Mouse (Mus musculus): ENCODE measurements at regions not wholly inside any gene's neighbourhood (a gene's known extent, or its start where the extent isn't known, plus 50 kb on each side); places are given as distances from the start of the nearest gene placed in this dataset.

GRCm38 (mm10) chr9:116511450-116511849, 336.3 kb upstream of the Tgfbr2 start:
- H3K9me3 ChIP-seq, result no peaks in the 10 kb centered on the region
- H3K4me3 ChIP-seq, result no peak overlapping the region
- no peak for ATAC-seq (ENCODE audit: low FRiP score)
- no peaks in the 10 kb centered on the region for H3K36me3 ChIP-seq
- no peak overlapping the region for H3K9ac ChIP-seq
- 0 out of 2 replicates have a peak overlapping the region, but pooled peaks have one; percentile 23 for H3K27ac ChIP-seq
- WGBS, result 63% methylated on average over 3 of the region's 3 CpGs
- H3K27me3 ChIP-seq, result no peaks in the 10 kb centered on the region
- H3K4me1 ChIP-seq (replicated peaks), result no peaks in the 10 kb centered on the region
- no peak overlapping the region for H3K4me2 ChIP-seq

- 89% methylated on average over 5 of the region's 5 CpGs for WGBS
- no peaks in the 10 kb centered on the region for H3K9me3 ChIP-seq
- H3K4me3 ChIP-seq, result no peak overlapping the region
- no peak overlapping the region for H3K9ac ChIP-seq
- no peak overlapping the region for H3K27ac ChIP-seq
- no peaks in the 10 kb centered on the region for H3K27me3 ChIP-seq
- no peak overlapping the region for H3K4me2 ChIP-seq
- H3K4me1 ChIP-seq (replicated peaks), result no peaks in the 10 kb centered on the region
- H3K36me3 ChIP-seq, result no peaks in the 10 kb centered on the region
- no peak for ATAC-seq (ENCODE audit: low FRiP score)
Measured at GRCm38 (mm10) chr9:116507756-116508155, 332.6 kb upstream of the Tgfbr2 start.

GRCm38 (mm10) chr9:116502831-116503230, 327.7 kb upstream of the Tgfbr2 start:
- Histone ChIP-seq H3K9ac (no peak overlapping the region), H3K9me3 (no peaks in the 10 kb centered on the region), H3K4me1 (replicated peaks) (no peaks in the 10 kb centered on the region), H3K27ac (no peak overlapping the region), H3K4me2 (no peak overlapping the region), H3K27me3 (no peaks in the 10 kb centered on the region), H3K4me3 (no peak overlapping the region), H3K36me3 (no peaks in the 10 kb centered on the region)
- ATAC-seq (ENCODE audit: low FRiP score), result no peak
- 63% methylated on average over 5 of the region's 5 CpGs for WGBS

GRCm38 (mm10) chr9:116500951-116501350, 325.8 kb upstream of the Tgfbr2 start:
- Histone ChIP-seq H3K4me3 (no peak overlapping the region), H3K9ac (no peak overlapping the region), H3K27me3 (no peaks in the 10 kb centered on the region), H3K27ac (no peak overlapping the region), H3K9me3 (no peaks in the 10 kb centered on the region), H3K4me1 (replicated peaks) (no peaks in the 10 kb centered on the region), H3K4me2 (no peak overlapping the region), H3K36me3 (no peaks in the 10 kb centered on the region)
- WGBS, result 86% methylated on average over 3 of the region's 3 CpGs
- no peak for ATAC-seq (ENCODE audit: low FRiP score)

GRCm38 (mm10) chr9:116491227-116491626, 316.1 kb upstream of the Tgfbr2 start:
- no peak overlapping the region for H3K9ac ChIP-seq
- H3K4me2 ChIP-seq, result no peak overlapping the region
- no peaks in the 10 kb centered on the region for H3K36me3 ChIP-seq
- H3K9me3 ChIP-seq, result peaks cover 8% of the 10 kb centered on the region; the same call in 1 of the 2 replicates
- WGBS, result 91% methylated on average over 2 of the region's 2 CpGs
- H3K4me3 ChIP-seq, result no peak overlapping the region
- no peak overlapping the region for H3K27ac ChIP-seq
- no peaks in the 10 kb centered on the region for H3K27me3 ChIP-seq
- ATAC-seq (ENCODE audit: low FRiP score), result no peak
- H3K4me1 ChIP-seq (replicated peaks), result 0 out of 2 replicates have a peak, but pooled peaks cover 3% of the 10 kb centered on the region

GRCm38 (mm10) chr9:116489787-116490186, 314.6 kb upstream of the Tgfbr2 start:
- H3K4me2 ChIP-seq, result no peak overlapping the region
- H3K27me3 ChIP-seq, result no peaks in the 10 kb centered on the region
- peaks cover 8% of the 10 kb centered on the region; the same call in 1 of the 2 replicates for H3K9me3 ChIP-seq
- H3K4me1 ChIP-seq (replicated peaks), result 0 out of 2 replicates have a peak, but pooled peaks cover 3% of the 10 kb centered on the region
- no peak overlapping the region for H3K4me3 ChIP-seq
- 0 out of 2 replicates have a peak overlapping the region, but pooled peaks have one; percentile 62 for H3K27ac ChIP-seq
- no peak for ATAC-seq (ENCODE audit: low FRiP score)
- no peaks in the 10 kb centered on the region for H3K36me3 ChIP-seq
- 53% methylated on average over 4 of the region's 4 CpGs for WGBS
- no peak overlapping the region for H3K9ac ChIP-seq

- H3K4me2 ChIP-seq, result no peak overlapping the region
- no peaks in the 10 kb centered on the region for H3K27me3 ChIP-seq
- H3K4me1 ChIP-seq (replicated peaks), result 0 out of 2 replicates have a peak, but pooled peaks cover 3% of the 10 kb centered on the region
- 67% methylated on average over 5 of the region's 5 CpGs for WGBS
- H3K27ac ChIP-seq, result 0 out of 2 replicates have a peak overlapping the region, but pooled peaks have one; percentile 62
- no peak overlapping the region for H3K4me3 ChIP-seq
- peak; percentile 32; the same call in 1 of the 2 replicates for ATAC-seq (ENCODE audit: low FRiP score)
- peaks cover 8% of the 10 kb centered on the region; the same call in 1 of the 2 replicates for H3K9me3 ChIP-seq
- H3K36me3 ChIP-seq, result no peaks in the 10 kb centered on the region
- no peak overlapping the region for H3K9ac ChIP-seq
Measured at GRCm38 (mm10) chr9:116489273-116489672, 314.1 kb upstream of the Tgfbr2 start.

- Histone ChIP-seq H3K4me3 (no peak overlapping the region), H3K36me3 (no peaks in the 10 kb centered on the region), H3K4me1 (replicated peaks) (peaks cover 3% of the 10 kb centered on the region; the same call in 1 of the 2 replicates), H3K27me3 (no peaks in the 10 kb centered on the region), H3K4me2 (no peak overlapping the region), H3K27ac (no peak overlapping the region), H3K9ac (no peak overlapping the region), H3K9me3 (no peaks in the 10 kb centered on the region)
- no peak for ATAC-seq (ENCODE audit: low FRiP score)
- WGBS, result 86% methylated on average over 3 of the region's 3 CpGs
Measured at GRCm38 (mm10) chr9:116477309-116477708, 302.1 kb upstream of the Tgfbr2 start.

- H3K9me3 ChIP-seq, result no peaks in the 10 kb centered on the region
- H3K4me2 ChIP-seq, result no peak overlapping the region
- H3K36me3 ChIP-seq, result no peaks in the 10 kb centered on the region
- 70% methylated on average over 12 of the region's 12 CpGs for WGBS
- H3K9ac ChIP-seq, result no peak overlapping the region
- ATAC-seq (ENCODE audit: low FRiP score), result no peak
- no peak overlapping the region for H3K27ac ChIP-seq
- peaks cover 3% of the 10 kb centered on the region; the same call in 1 of the 2 replicates for H3K4me1 ChIP-seq (replicated peaks)
- H3K27me3 ChIP-seq, result no peaks in the 10 kb centered on the region
- no peak overlapping the region for H3K4me3 ChIP-seq
Measured at GRCm38 (mm10) chr9:116475206-116475955, 300.2 kb upstream of the Tgfbr2 start.

GRCm38 (mm10) chr9:116472855-116473254, 297.7 kb upstream of the Tgfbr2 start:
- H3K27ac ChIP-seq, result no peak overlapping the region
- H3K9ac ChIP-seq, result no peak overlapping the region
- no peaks in the 10 kb centered on the region for H3K36me3 ChIP-seq
- WGBS, result 78% methylated on average over 4 of the region's 4 CpGs
- H3K9me3 ChIP-seq, result no peaks in the 10 kb centered on the region
- no peak overlapping the region for H3K4me3 ChIP-seq
- no peaks in the 10 kb centered on the region for H3K27me3 ChIP-seq
- H3K4me2 ChIP-seq, result no peak overlapping the region
- no peak for ATAC-seq (ENCODE audit: low FRiP score)
- H3K4me1 ChIP-seq (replicated peaks), result peaks cover 15% of the 10 kb centered on the region

GRCm38 (mm10) chr9:116468569-116469250, 293.6 kb upstream of the Tgfbr2 start:
- H3K4me1 ChIP-seq (replicated peaks), result peaks cover 12% of the 10 kb centered on the region
- H3K4me2 ChIP-seq, result peak overlapping the region; percentile 19; the same call in 1 of the 2 replicates
- H3K9me3 ChIP-seq, result no peaks in the 10 kb centered on the region
- H3K27me3 ChIP-seq, result no peaks in the 10 kb centered on the region
- no peak overlapping the region for H3K4me3 ChIP-seq
- peak; percentile 49; the same call in 1 of the 2 replicates for ATAC-seq (ENCODE audit: low FRiP score)
- peak overlapping the region; percentile 40; the same call in 1 of the 2 replicates for H3K9ac ChIP-seq
- WGBS, result 27% methylated on average over 10 of the region's 10 CpGs
- H3K27ac ChIP-seq, result peak overlapping the region; percentile 82
- H3K36me3 ChIP-seq, result no peaks in the 10 kb centered on the region

GRCm38 (mm10) chr9:116466336-116466735, 291.2 kb upstream of the Tgfbr2 start:
- no peak overlapping the region for H3K4me3 ChIP-seq
- H3K4me1 ChIP-seq (replicated peaks), result peaks cover 12% of the 10 kb centered on the region
- H3K9ac ChIP-seq, result no peak overlapping the region
- no peaks in the 10 kb centered on the region for H3K36me3 ChIP-seq
- no peak for ATAC-seq (ENCODE audit: low FRiP score)
- H3K4me2 ChIP-seq, result no peak overlapping the region
- H3K27me3 ChIP-seq, result no peaks in the 10 kb centered on the region
- no peak overlapping the region for H3K27ac ChIP-seq
- WGBS, result 95% methylated on average over 7 of the region's 7 CpGs
- H3K9me3 ChIP-seq, result peaks cover 5% of the 10 kb centered on the region; the same call in 1 of the 2 replicates

Measured in hindbrain, embryonic 13.5 days (tissue).